Mouse (Mus musculus) gastrocnemius, postnatal 14 days (tissue): ENCODE measurements around the gene Dlgap4. TPM values are rescaled to one million over a fixed set of nuclear protein-coding genes. Genes with fewer than 3 reads are reported as not detected.

Source experiments
- DNase-seq: peaks from one replicate; pipeline ENCODE4 v3.0.0; 2021; ENCODE audit warnings: mixed read lengths
- intact Hi-C: fragments of 180-260 bp; cut with DNase I; formaldehyde crosslinking; loops from one replicate; pipeline ENCODE4 v1.15.1; 2025; ENCODE audit warnings: low total_unique reads
- total RNA-seq, 2 experiments: library from RNA; stranded (reverse); gene quantifications; 2 replicates each; pipeline ENCODE4 v1.2.3; 2021

Dlgap4 gene
- total RNA-seq, 2 experiments from 2014 or later = 54.6 to 77.3 TPM

GRCm38 (mm10) chr2:156764022-156764421, 150.5 kb downstream of the Dlgap4 start:
- intact Hi-C loops = no loop called here
- DNase-seq = no peak

DNA sequence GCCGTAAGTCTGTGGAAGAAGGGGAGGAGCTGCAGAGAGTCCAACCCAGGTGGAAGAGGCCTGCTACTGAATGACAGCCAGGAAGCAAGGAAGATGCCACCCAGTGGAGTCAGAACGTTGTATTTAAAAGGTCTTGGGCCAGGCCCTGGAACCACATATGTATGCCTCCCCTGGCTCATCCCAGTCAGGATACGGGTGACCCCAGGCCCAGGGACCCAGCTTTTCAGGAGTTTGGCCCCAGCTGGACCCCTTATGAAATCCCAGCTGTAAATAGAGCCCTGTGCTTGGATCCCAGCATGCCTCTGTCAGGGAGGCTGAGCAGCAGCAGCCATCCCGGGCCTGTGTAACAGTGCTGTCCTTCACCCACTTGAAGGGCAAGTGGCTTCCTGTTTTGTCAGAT, 151.2 kb downstream of the Dlgap4 start:
- intact Hi-C loops = no loop called here
- DNase-seq = no peak

DNA sequence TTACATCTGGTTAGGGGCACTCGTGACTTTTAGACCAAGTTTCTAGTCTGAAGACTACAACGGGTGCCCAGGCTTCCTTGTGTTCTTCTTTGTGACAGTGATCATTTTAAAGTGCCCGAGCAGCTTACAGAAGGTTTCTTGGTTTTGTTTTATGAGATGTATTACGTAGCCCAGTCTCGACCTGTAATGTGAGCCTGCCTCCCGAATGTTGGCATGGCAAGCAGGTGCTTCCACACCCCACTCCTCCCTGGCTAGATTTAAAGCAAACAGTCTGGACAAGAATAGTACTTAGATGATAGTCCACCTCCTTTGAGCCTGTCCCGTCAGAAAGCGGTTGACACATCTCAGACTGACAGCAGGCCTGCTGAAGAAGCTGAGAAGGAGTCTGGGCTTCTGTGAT, 152.1 kb downstream of the Dlgap4 start:
- intact Hi-C loops = no loop called here
- DNase-seq = no peak

GRCm38 (mm10) chr2:156766227-156767019, 152.9 kb downstream of the Dlgap4 start:
- intact Hi-C loops = no loop called here
- no peak for DNase-seq

- intact Hi-C loops = no loop called here
- no peak for DNase-seq
These were observed 153.6 kb downstream of the Dlgap4 start for GRCm38 (mm10) chr2:156767108-156767507.

- intact Hi-C loops = no loop called here
- DNase-seq = no peak
These were observed 155.8 kb downstream of the Dlgap4 start for GRCm38 (mm10) chr2:156769274-156769673.

- no peak for DNase-seq
- intact Hi-C loops = no loop called here
These were observed 160.0 kb downstream of the Dlgap4 start for GRCm38 (mm10) chr2:156773470-156773869.

GRCm38 (mm10) chr2:156774035-156774737, 160.7 kb downstream of the Dlgap4 start:
- intact Hi-C loops = no loop called here
- no peak for DNase-seq

DNA sequence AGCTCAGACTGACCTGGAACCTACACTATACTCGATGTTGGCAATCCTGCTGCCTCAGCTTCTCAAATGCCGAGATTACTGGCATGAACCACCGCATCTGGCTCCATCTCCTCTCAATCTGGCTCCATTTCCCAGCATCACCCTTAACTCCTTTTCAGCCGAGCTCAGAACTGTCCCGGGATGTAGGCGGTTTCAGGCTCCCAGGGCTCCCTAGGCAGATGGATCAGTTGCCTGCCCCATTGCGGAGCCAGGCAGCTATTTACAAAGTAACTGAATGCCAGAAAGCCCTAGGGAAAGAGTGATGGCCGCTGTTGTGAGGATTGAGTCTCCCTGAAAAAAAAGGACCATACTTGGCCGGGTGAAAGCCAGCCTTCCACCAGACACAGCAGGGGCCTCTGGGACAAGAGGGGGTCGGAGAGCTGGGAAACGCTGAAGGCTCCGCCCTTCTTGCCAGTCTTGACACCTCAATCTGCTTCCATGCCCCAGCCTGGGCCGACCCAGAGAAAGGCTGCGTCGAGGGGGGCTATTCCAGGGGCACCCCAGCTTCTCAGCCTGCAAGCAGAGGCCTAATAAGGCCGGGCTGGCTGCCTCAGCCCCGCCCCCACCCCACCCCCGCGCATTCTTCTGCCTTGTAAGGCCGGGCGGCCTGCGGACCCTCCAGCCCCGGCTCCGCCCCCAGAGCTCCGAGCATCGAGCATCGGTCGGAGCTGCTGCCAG, 161.4 kb downstream of the Dlgap4 start, which contains the start of gene Myl9:
Gene Myl9, plus strand, starts transcription at position 683 of the 717 bp plus-strand sequence.
- intact Hi-C loops = no loop called here
- DNase-seq = peak; percentile 73

DNA sequence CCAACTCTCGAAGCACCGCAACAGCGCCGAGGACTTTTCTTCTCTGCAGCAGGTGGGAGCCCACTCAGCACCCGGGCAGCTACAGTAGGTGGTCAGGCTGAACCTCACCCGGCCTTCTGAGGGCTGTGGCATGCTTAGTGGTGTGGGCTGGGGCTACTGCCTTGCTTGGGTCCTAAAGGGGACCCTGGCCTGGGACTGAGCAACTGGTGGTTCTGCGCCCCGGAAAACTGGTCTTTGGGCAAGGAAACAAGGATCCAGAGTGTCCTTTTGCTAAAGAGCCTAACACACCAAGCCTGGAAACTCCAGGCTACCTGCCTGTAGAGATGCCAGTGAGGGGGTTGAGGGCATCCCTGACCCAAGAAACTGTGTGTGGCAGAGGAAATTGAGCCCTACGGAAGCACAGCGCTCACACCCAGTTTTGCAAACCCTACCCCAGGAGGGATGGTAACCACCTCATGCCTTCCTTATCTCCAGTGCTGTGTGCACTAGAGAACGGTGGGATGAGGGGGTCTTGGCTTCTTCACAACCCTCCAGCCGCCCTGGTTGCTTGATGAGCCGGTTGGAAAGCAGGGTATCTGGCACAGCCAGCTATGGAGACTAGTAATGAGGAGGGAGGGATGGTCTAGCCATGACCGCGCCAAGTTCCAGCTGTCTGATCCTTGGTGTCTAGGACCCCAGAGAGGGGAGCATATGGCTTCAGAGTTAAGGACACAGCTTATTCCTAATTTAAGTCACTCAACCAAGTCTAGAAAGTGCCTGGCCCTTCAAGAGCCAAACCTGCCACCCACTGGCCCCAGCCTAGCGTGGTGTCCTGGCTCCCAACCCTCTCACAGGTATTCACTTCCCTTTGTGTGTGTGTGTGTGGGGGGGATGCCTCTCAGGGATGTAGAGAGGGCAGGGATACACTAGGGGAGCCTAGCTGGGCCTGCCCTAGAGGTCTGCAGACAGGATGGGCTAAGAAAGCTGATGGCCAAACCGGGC, 162.2 kb downstream of the Dlgap4 start:
- intact Hi-C loops = no loop called here
- DNase-seq = no peak

GRCm38 (mm10) chr2:156776907-156777306, 163.4 kb downstream of the Dlgap4 start:
- no peak for DNase-seq
- intact Hi-C loops = no loop called here

DNA sequence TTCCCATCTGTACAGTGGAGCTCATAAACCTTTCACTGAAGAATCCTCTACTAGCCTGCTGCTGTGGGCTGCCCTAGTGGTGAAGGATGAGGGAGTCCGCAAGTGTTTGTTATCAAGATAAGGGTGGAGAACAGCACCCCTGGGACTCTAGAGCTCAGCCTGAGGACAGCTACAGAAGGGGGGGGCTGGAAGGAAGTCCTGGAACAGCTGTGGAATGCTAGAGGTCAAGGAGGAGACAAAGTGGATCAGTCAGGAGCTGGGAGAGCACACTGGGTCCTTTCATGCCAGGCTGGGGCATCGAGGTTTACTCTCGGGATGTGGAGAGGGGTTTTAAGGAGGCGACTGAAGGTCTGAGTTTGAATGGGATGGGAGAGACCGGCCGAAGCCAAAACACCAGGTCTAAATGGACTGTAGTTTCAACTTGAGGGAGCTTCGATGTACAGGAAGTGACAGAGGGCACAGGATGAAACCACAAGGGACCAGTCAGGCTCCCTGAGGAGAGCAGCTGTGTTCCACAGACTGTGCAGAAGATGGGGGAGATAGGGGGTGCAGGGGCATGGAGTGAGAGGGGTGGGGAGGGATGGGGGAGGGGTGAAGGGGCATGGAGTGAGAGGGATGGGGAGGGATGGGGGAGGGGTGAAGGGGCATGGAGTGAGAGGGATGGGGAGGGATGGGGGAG, 164.0 kb downstream of the Dlgap4 start:
- intact Hi-C loops = no loop called here
- DNase-seq = peak; percentile 30

DNA sequence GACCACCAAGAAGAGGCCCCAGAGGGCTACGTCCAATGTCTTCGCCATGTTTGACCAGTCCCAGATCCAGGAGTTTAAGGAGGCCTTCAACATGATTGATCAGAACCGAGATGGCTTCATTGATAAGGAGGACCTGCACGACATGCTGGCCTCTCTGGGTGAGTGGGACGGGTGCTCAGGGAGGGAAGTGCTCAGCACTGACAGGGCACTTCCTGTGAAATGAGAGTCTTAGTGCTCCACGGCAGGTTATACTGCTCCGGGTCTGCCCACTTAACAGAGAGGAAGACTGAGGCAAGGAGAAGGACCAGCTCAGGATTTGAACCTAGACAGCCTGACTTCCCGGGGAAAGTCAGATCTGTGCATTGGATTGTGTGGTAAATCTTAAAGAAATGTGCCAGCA, 165.1 kb downstream of the Dlgap4 start:
- intact Hi-C loops = no loop called here
- DNase-seq = no peak

DNA sequence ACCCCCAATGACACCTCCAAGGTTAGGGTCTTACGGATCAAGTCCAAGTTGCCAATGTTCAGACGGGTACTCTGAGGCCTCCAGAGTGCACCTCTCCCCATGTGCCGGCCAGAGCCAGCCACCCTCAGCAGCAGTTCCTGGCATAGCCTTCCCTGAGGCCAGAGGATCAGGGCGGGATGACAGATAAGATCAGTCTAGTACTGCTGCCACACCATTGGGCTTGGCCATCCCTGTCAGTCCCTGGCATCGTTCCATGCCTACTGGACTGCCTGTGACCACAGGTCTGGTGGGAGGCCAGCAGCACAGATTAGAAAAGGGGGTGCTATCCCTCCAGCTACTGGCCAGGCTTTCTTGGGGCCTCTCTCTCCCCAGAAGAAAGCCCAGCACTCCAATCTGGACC, 165.5 kb downstream of the Dlgap4 start:
- DNase-seq = peak; percentile 32
- intact Hi-C loops = no loop called here

GRCm38 (mm10) chr2:156779488-156779887, 166.0 kb downstream of the Dlgap4 start:
- DNase-seq = no peak
- intact Hi-C loops = no loop called here

DNA sequence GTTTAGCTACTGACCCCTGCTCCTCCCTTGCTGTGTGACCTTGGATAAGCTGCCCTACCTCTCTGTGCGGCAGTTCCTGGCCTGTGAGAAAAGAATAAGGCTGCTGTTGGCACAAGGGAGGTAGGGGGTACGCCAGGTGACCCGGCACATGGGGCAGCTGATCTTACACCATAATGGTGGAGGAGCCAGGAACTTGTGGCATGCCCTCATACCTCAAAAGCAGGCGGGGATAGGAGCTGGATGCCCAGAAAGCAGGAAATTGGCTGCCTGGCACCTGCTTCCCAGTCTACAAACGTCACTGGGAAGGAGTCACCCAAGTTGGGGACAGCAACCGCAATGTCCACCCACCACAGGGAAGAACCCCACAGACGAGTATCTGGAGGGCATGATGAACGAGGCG, 166.6 kb downstream of the Dlgap4 start:
- intact Hi-C loops = no loop called here
- DNase-seq = no peak

GRCm38 (mm10) chr2:156780752-156781151, 167.2 kb downstream of the Dlgap4 start:
- intact Hi-C loops = no loop called here
- no peak for DNase-seq

DNA sequence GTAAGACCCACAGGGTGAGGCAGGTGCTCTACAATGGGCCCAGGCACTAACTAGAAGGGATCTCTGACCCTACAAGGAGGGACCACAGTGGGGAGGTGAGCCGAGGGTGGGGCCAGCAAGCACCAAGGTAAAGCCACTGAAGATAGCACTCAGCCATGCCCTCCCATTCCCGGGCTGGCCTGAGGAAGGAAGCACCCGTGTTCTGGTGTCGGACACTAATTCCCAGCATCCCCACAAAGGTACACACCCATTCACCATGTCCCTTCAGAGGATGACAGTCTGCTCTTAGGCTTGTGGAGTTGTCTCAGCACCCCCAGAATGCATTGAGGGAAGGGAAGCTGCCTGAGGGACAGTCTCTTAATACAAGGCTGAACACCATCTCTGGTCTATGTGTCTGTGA, 167.8 kb downstream of the Dlgap4 start:
- no peak for DNase-seq
- intact Hi-C loops = no loop called here
